Mouse (Mus musculus): Measurements from ENCODE around the gene Sycn.

- TF ChIP-seq POLR2A (IDR thresholded peaks at IDR 0.05; ENCODE audit: extremely low read depth, insufficient read depth, low read length) (no peak), CTCF (IDR thresholded peaks at IDR 0.05; ENCODE audit: extremely low read depth, insufficient read depth, low read length) (no peak)
These were observed 24.7 kb downstream of the Sycn start for GRCm38 (mm10) chr7:28565407-28565806.

Measured in cortical plate, adult 2 months (tissue).